Mouse (Mus musculus) Patski (cell line): ENCODE measurements at regions not wholly inside any gene's neighbourhood (a gene's known extent, or its start where the extent isn't known, plus 50 kb on each side); places are given as distances from the start of the nearest gene placed in this dataset.

ENCODE experiments used
- ATAC-seq: fragments of 100-300 bp; one replicate; pipeline ENCODE4 v1.8.0; 2021
- CTCF ChIA-PET: fragments of 350-600 bp; sonication (Branson Sonifier 250); formaldehyde crosslinking; loops from one replicate; lab custom pipeline; 2022; ENCODE audit warnings: inconsistent platforms; lab: Charles Lee
- POLR2A ChIA-PET: fragments of 350-600 bp; sonication (Branson Sonifier 250); formaldehyde crosslinking; loops from one replicate; lab custom pipeline; 2022; ENCODE audit warnings: antibody characterized with exemption, inconsistent platforms; lab: Charles Lee
- DNase-seq: peaks from one replicate; pipeline ENCODE4 v3.0.0-alpha.2; 2011; ENCODE audit warnings: low read depth, low spot score
- H3K27me3 ChIP-seq: fragments of 371-371 bp; one replicate; pipeline ENCODE4 v1.5.1; 2021
- CTCF ChIP-seq: fragments of 100-300 bp; IDR thresholded peaks from one replicate; pipeline ENCODE4 v1.5.1; 2021
- in situ Hi-C: fragments of 300-500 bp; cut with MboI; formaldehyde crosslinking; loops from 3 replicates; pipeline ENCODE4 v1.11.1; 2018; ENCODE audit warnings: low pct_unique_long_range_greater_than_20kb, mixed read lengths

DNA sequence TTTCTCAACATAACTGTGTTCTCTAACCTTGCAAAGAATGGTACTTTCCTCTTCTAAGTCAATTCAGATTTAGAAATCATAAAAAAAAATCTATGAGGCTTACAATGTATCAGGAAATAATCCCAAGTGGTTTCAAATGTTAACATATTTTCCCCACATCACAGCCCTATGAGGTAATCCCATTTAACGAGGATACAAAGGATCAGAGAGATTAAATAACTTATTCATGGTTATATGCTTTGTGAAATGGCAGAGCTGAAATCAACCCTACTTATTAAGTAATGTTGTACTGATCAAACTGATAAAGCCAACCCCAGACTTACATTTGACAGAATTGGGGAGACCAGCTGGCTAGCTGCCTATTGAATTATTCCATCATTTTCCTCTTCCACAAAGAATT is 614.4 kb downstream of the Ntrk3 start:
- DNase-seq (no peak), ATAC-seq (no peak)
- in situ Hi-C loops = no loop called here
- peaks cover 2% of the 10 kb centered on the region for H3K27me3 ChIP-seq
- CTCF ChIA-PET = interaction anchor here (1.4 to 1.5 kb wide), 2 partner anchors 10 to 13 kb away, joined by 3 to 5 read pairs; no protein-coding TSS in a partner anchor
- no peak for TF ChIP-seq CTCF
- POLR2A ChIA-PET = no interaction called here

DNA sequence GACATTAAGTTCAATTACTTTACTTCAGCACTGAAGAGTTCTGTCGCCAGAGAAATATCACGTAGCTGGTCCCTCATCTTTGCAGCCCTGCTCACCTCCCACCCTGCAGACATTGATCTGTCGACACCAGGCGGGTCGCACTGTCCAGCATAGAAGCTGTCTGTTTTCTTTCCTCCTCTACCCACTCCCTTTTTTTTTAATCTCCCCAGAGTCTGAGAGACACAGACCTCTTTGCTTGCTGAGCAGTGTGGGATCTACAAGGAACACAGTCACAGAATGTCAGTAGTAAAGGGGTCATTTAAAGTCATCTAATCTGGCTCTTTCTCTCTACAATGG is 616.7 kb downstream of the Ntrk3 start:
- in situ Hi-C loops = no loop called here
- POLR2A ChIA-PET = no interaction called here

DNA sequence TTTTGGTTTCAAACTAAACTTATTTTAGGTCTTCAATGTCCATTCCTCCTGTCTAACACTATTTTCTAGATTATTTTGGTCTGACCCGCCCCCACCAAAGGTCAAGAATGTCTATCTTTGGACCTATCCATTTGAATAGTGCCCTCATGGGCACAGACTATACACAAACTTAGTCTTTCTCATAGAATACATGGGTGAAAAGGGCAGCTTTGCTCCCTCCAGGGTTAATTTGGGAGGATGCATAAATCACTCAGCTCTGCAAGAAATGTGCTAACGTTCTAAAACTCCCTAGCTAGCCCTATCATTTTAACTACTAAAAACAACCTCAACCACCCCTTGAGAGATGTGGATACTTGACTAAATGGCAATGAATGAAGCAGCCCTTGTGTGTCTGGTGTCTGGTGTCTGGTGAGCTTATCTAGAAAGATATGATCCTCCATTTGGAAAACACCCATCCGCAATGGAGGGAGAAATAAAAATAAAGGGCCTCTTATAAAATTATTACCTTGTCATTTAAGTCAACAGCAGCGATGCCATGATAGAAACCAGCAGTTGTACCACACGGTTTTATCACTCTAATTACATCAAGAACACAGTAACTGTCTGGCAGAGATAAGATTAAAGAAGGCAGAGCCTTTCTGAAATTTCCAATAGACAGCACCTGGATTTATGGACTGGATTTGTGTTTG is 617.2 kb downstream of the Ntrk3 start:
- in situ Hi-C loops = no loop called here
- CTCF ChIA-PET = no interaction called here
- H3K27me3 ChIP-seq = no peaks in the 10 kb centered on the region
- ATAC-seq (no peak), DNase-seq (no peak)
- no peak for TF ChIP-seq CTCF
- POLR2A ChIA-PET = no interaction called here

More for the DNA sequence above, 616.7 kb downstream of the Ntrk3 start:
- ATAC-seq (no peak), DNase-seq (no peak)
- CTCF ChIA-PET = no interaction called here
- TF ChIP-seq CTCF = no peak
- no peaks in the 10 kb centered on the region for H3K27me3 ChIP-seq

DNA sequence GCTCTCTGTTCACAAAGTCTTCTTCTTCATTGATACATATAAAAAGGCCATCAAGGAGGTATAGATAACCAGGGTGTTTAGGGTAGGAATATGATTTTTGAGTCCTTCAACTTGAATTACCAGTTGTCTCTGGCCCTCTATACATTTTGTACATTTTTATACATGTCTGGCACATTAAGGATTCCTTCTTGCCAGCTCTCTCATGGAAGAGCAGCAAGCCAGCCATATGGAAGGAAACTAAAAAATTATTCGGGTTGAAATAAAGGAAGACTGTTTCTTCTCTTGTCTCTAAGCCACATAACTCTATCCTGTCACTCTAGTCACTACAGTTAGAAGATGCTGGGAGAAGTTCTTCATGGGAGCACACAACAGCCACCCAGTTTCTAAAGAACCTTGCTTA is 618.0 kb downstream of the Ntrk3 start:
- in situ Hi-C loops = no loop called here
- no peaks in the 10 kb centered on the region for H3K27me3 ChIP-seq
- DNase-seq (no peak), ATAC-seq (no peak)
- ChIA-PET CTCF (no interaction called here), POLR2A (no interaction called here)
- TF ChIP-seq CTCF = no peak

DNA sequence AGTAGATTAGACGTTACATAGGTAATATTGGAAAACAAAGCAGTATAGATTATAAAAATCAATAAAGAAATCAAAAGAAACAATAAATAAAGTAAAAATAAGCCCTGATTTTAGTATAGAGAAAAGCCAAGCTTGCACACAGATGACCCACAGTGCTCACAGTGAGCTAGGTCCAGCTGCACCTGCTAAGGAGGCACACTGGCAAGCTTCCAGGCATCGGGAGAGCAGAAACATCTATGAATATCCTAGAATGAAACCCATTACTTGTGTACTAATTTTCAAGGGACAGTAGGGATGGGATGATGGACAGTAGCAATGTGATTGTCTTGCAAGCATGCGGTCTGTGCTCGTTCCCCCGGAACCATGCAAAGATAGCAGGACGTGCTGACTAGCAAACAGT is 626.5 kb downstream of the Ntrk3 start:
- H3K27me3 ChIP-seq = no peaks in the 10 kb centered on the region
- ATAC-seq = no peak
- CTCF ChIA-PET = no interaction called here
- in situ Hi-C loops = no loop called here
- DNase-seq = no peak
- POLR2A ChIA-PET = no interaction called here
- TF ChIP-seq CTCF = no peak

DNA sequence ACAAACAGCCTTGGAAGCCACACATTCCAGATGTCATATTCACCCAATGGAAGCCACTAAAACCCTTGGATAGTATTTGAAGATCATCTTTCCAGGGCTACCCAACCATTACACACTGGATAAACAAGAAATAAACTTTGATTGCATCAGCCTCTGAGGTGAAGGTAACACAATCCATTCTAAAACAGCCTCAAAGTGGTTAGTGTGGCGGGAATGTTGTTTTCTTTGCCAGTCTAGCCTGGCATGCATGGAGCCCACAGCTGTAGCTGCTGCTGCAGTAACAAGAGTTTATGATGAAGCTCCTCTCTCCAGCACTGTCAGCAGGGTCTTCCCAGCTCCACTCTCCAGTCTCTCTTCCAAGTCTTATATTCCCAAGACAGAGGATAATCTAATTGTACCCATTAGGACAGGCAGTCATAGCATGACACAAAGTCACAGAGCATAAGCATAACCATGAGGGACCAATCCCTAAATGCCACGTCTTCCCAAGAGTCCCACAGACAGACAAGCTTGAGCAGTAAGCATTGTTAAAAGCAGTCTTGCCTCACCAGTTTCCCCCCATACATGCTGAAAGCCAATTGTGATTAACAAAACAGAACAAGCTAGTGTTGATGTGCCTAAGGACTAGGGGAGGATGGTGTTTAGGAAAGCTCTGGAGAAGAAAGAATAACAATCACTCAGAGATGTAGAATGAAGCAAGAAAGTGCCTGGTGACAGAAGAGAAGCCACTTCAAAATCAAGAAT is 634.1 kb downstream of the Ntrk3 start:
- POLR2A ChIA-PET = interaction anchor here (0.6 kb wide), 1 partner anchor 62 kb away, joined by 3 read pairs; no protein-coding TSS in a partner anchor
- no peak for TF ChIP-seq CTCF

DNA sequence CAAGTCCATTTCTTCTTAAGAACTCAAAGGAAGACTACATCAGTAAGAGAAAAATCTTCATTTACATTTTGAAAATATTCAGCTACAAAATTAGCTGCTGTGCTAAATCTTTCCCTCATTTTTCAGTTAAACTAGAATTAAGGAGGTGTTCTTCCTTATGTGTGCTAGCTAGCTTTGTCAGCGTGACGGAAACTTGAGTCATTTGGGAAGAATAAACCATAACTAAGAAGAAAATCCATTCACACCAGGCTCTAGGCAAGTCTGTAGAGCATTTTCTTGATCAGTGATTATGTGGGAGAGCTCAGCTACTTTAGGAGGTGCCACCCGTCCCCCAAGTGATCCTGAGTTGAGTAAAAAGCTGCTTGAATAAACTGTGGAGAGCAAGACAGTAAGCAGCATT is 635.4 kb downstream of the Ntrk3 start:
- ChIA-PET POLR2A (no interaction called here), CTCF (interaction anchor here (1.3 kb wide), 1 partner anchor 11 kb away, joined by 5 read pairs; no protein-coding TSS in a partner anchor)
- H3K27me3 ChIP-seq = no peaks in the 10 kb centered on the region
- DNase-seq (no peak), ATAC-seq (no peak)
- TF ChIP-seq CTCF = no peak
- in situ Hi-C loops = no loop called here

More for the DNA sequence above, 634.1 kb downstream of the Ntrk3 start:
- H3K27me3 ChIP-seq = no peaks in the 10 kb centered on the region
- ATAC-seq (peak; percentile 98), DNase-seq (peak; percentile 81)
- CTCF ChIA-PET = no interaction called here
- in situ Hi-C loops = no loop called here

DNA sequence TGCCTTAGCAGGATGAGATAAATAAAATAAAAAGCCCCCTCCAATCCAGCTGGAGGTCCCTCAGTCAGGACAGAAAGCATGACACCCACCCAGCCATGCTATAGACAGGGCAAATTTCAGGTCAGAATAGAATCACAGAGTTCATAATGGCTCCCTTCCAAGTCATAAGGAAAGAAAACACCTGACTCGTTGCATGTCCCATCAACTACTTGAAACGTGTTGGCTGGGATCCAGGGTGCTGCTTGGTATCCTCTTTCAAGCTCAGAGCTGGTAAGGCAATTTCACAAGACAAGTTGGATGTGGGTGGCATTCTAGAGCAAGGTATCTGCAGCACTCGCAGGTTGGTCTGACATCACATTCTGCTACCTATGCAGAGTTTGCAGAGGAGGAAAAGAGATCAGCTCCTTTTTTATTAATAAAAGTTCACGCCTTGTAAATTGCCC is 651.2 kb downstream of the Ntrk3 start:
- CTCF ChIA-PET = interaction anchor here (1.4 kb wide), 1 partner anchor 13 kb away, joined by 5 read pairs; no protein-coding TSS in a partner anchor
- ATAC-seq (no peak), DNase-seq (no peak)
- H3K27me3 ChIP-seq = no peaks in the 10 kb centered on the region
- in situ Hi-C loops = no loop called here
- POLR2A ChIA-PET = no interaction called here
- no peak for TF ChIP-seq CTCF

DNA sequence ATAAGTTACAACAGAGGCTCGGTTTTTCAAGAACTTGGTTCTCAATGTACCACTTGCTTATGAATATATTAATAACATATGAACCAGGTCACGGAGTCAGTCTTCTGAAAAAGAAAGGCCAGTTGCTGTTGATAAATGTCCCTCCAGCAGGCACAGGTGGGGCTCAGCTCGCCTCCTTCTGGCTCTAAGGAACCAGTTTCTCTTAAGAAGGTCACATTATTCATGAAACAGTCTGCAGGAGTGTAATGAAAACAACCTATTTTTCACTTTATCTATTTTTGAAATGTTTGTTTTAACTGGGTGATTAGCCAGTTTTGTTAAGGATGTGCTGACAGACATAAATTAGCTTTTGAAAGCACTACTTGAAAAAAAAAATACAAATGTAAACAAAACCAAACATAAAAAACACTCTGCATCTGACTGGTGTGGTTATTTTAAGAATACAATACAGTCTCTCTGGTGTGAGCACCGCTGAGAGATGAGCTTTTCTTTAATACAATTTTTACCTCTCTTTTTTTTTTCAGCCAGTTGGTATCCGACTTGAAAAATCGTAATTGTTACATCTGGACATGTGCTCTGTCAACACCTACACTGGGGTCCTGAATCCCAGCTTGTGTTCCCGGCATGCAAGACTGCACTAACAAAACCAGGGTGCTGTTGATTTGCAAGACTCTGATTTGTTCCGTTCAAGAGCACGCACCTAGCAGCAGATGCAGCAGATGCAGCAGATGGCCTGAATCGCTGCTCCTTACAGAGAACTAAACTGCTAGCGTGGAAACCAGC is 651.8 kb downstream of the Ntrk3 start:
- no peak for ATAC-seq
- in situ Hi-C loops = no loop called here
- no peaks in the 10 kb centered on the region for H3K27me3 ChIP-seq
- ChIA-PET POLR2A (no interaction called here), CTCF (interaction anchor here (1.4 kb wide), 1 partner anchor 14 kb away, joined by 5 read pairs; no protein-coding TSS in a partner anchor)
- no peak for DNase-seq
- TF ChIP-seq CTCF = no peak

DNA sequence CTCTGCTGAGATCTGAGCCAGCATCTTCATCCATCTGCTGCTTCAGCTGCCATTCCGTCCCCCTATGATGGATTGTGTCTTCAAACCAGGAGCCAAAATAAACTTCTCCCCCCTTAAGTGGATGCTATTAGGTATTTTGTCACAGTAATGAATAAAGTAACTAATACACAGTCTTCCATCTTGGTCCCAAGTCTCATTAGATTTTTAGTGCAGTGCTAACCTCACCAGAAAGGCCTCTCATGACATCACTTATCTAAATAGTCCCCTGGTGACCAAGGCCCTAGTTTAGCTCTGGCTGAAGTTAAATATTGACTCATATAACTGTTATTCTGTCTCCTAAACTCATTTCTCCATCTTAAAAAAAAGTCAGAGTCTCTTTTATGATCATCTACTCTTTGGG is 658.1 kb downstream of the Ntrk3 start:
- ATAC-seq (peak; percentile 91), DNase-seq (peak; percentile 37)
- H3K27me3 ChIP-seq = no peaks in the 10 kb centered on the region
- ChIA-PET POLR2A (no interaction called here), CTCF (no interaction called here)
- in situ Hi-C loops = no loop called here
- TF ChIP-seq CTCF = no peak
